Mouse (Mus musculus) urinary bladder, postnatal 25 days (tissue): Measurements from ENCODE around the gene Gm8439.
"Not testable (repeated sequence)": the region's sequence is repeated elsewhere in the genome, so short reads cannot be mapped to it uniquely, and the experiment has no call there.

ENCODE experiments used
- DNase-seq: peaks from one replicate; pipeline ENCODE4 v3.0.0; 2022; ENCODE audit warnings: low spot score

The Gm8439 gene

GRCm38 (mm10) chr4:120588445-120588844 lies at the start of gene Gm8439:
Gene Gm8439 (plus strand): TSS chr4:120588745.
- DNase-seq = no peak

- DNase-seq = no peak
Observed at GRCm38 (mm10) chr4:120544896-120545295, 43.6 kb upstream of the Gm8439 start.

GRCm38 (mm10) chr4:120556592-120556991 lies 32.0 kb upstream of the Gm8439 start:
- no peak for DNase-seq

- DNase-seq = no peak
Observed at GRCm38 (mm10) chr4:120565726-120566125, 22.8 kb upstream of the Gm8439 start.

GRCm38 (mm10) chr4:120568005-120568404 lies 20.5 kb upstream of the Gm8439 start:
- no peak for DNase-seq

GRCm38 (mm10) chr4:120569025-120569424 lies 19.5 kb upstream of the Gm8439 start:
- DNase-seq = peak; percentile 13

GRCm38 (mm10) chr4:120569486-120570437 lies 18.8 kb upstream of the Gm8439 start, which contains the start of gene Ctps:
Gene Ctps (minus strand): TSS chr4:120570276.
- peak; percentile 91 for DNase-seq

- DNase-seq = no peak
Observed at GRCm38 (mm10) chr4:120570438-120571069, 18.0 kb upstream of the Gm8439 start.

GRCm38 (mm10) chr4:120571070-120571464 lies 17.5 kb upstream of the Gm8439 start:
- no peak for DNase-seq

- no peak for DNase-seq
Observed at GRCm38 (mm10) chr4:120571691-120572090, 16.9 kb upstream of the Gm8439 start.

- DNase-seq = no peak
Observed at GRCm38 (mm10) chr4:120580894-120581293, 7.7 kb upstream of the Gm8439 start.

- DNase-seq = no peak
Observed at GRCm38 (mm10) chr4:120581711-120582110, 6.8 kb upstream of the Gm8439 start.

GRCm38 (mm10) chr4:120586986-120587385 lies 1.6 kb upstream of the Gm8439 start:
- DNase-seq = no peak

- no peak for DNase-seq
Observed at GRCm38 (mm10) chr4:120589070-120589469, 525 bp downstream of the Gm8439 start.

- peak; percentile 34 for DNase-seq
Observed at GRCm38 (mm10) chr4:120589815-120590422, 1.4 kb downstream of the Gm8439 start.

- no peak for DNase-seq
Observed at GRCm38 (mm10) chr4:120590973-120591372, 2.4 kb downstream of the Gm8439 start.

GRCm38 (mm10) chr4:120596210-120596609 lies 7.7 kb downstream of the Gm8439 start:
- not testable (repeated sequence) for DNase-seq

- no peak for DNase-seq
Observed at GRCm38 (mm10) chr4:120598922-120599321, 10.4 kb downstream of the Gm8439 start.

GRCm38 (mm10) chr4:120601774-120602173 lies 13.2 kb downstream of the Gm8439 start:
- no peak for DNase-seq

- DNase-seq = no peak
Observed at GRCm38 (mm10) chr4:120602669-120603068, 14.1 kb downstream of the Gm8439 start.

- no peak for DNase-seq
Observed at GRCm38 (mm10) chr4:120606941-120607340, 18.4 kb downstream of the Gm8439 start.

GRCm38 (mm10) chr4:120611005-120611404 lies 22.5 kb downstream of the Gm8439 start:
- DNase-seq = no peak
